Mouse (Mus musculus) embryonic facial prominence, embryonic 15.5 days (tissue): ENCODE data around the gene Dars. TPM values are rescaled to one million over a fixed set of nuclear protein-coding genes. Genes with fewer than 3 reads are reported as not detected.

Experiments
- ATAC-seq: fragments of 200-750 bp; cut with Nextera tagmentation; 2 replicates; pipeline ENCODE4 v1.8.0; 2017; ENCODE audit warnings: low read depth, moderate TSS enrichment; ENCODE audit not compliant: insufficient number of reproducible peaks, low FRiP score, low TSS enrichment
- H3K27ac ChIP-seq: fragments of 300-500 bp; sonication (generic); replicated peaks from 2 replicates; pipeline ENCODE4 v1.5.1; 2015; ENCODE audit warnings: mild to moderate bottlenecking, inconsistent platforms
- H3K27me3 ChIP-seq: fragments of 300-500 bp; sonication (generic); 2 replicates; pipeline ENCODE4 v1.6.1; 2015; ENCODE audit warnings: inconsistent platforms
- H3K36me3 ChIP-seq: fragments of 300-500 bp; sonication (generic); 2 replicates; pipeline ENCODE4 v1.6.1; 2015; ENCODE audit warnings: mild to moderate bottlenecking, inconsistent platforms
- H3K4me1 ChIP-seq: fragments of 300-500 bp; sonication (generic); 2 replicates; pipeline ENCODE4 v1.6.1; 2015; ENCODE audit warnings: inconsistent platforms
- H3K4me2 ChIP-seq: fragments of 300-500 bp; sonication (generic); replicated peaks from 2 replicates; pipeline ENCODE4 v1.6.1; 2015; ENCODE audit warnings: mild to moderate bottlenecking, inconsistent platforms
- H3K4me3 ChIP-seq: fragments of 300-500 bp; sonication (generic); replicated peaks from 2 replicates; pipeline ENCODE4 v1.5.1; 2015; ENCODE audit warnings: mild to moderate bottlenecking, inconsistent platforms
- H3K9ac ChIP-seq: fragments of 300-500 bp; sonication (generic); 2 replicates; pipeline ENCODE4 v1.6.1; 2015; ENCODE audit warnings: inconsistent platforms
- H3K9me3 ChIP-seq: fragments of 300-500 bp; sonication (generic); replicated peaks from 2 replicates; pipeline ENCODE4 v1.6.1; 2016; ENCODE audit warnings: inconsistent platforms
- WGBS: fragments of 180-500 bp; shearing (Covaris S2); methylation state at CpG from one replicate; pipeline ENCODE4 v1.1.7; 2015; 5-methylcytosine and 5-hydroxymethylcytosine counted together
- polyA plus RNA-seq: library from polyadenylated mRNA; unstranded; fragments of >200 nt; fragmentation: Nextera tagmentation; extraction: Ambion mirVana; gene quantifications from 2 replicates; pipeline ENCODE4 v1.2.1, GENCODE M21; 2015

Dars gene
- polyA plus RNA-seq, 1 experiment from 2014 or later, result 139 TPM

DNA sequence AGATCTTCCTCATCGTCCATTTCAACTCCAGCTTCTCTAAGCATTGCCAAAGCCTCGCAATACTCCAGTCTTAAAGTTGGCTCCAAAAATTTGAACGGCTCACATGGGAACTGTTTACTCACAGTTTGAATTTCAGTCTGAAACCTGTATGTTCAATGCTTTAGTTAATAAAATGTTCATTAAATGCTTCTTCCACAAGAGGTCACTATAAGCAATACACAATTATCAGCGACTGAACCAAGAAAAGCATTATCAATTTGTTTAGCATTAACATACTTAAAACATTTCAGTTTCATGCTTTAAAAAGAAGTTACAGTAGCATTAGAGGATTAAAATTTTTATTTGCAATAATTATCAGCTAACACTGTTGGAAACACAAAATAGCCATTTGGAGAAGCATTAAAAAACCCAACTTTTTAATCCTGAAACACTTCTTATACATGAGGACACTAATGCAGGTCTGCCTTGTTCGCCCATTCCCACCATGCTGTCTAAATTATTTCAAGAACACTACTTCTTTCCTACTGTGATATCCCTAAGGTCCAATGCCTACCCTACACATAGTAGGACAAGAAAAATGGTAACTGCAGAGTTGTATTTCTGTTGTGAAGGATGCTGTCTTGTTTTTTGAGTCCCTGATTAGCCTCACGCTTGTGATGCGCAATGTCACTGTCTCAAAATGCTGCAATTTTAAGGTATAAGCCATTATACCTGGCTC lies 44.9 kb downstream of the Dars start:
- no peak overlapping the region for H3K27ac ChIP-seq
- ATAC-seq, result no peak
- no peak overlapping the region for H3K4me2 ChIP-seq
- H3K4me3 ChIP-seq, result no peak overlapping the region
- no peaks in the 10 kb centered on the region for H3K9me3 ChIP-seq
- no peak overlapping the region for H3K9ac ChIP-seq
- no peaks in the 10 kb centered on the region for H3K27me3 ChIP-seq
- H3K4me1 ChIP-seq, result no peaks in the 10 kb centered on the region
- 82% methylated on average over 7 of the region's 7 CpGs for WGBS
- H3K36me3 ChIP-seq, result peaks cover 27% of the 10 kb centered on the region

GRCm38 (mm10) chr1:128368732-128369441 lies 48.3 kb downstream of the Dars start:
- no peaks in the 10 kb centered on the region for H3K9me3 ChIP-seq
- H3K27ac ChIP-seq, result no peak overlapping the region
- no peak overlapping the region for H3K4me3 ChIP-seq
- no peak overlapping the region for H3K4me2 ChIP-seq
- H3K27me3 ChIP-seq, result no peaks in the 10 kb centered on the region
- ATAC-seq, result no peak
- WGBS, result 71% methylated on average over 5 of the region's 5 CpGs
- H3K9ac ChIP-seq, result no peak overlapping the region
- H3K36me3 ChIP-seq, result peaks cover 24% of the 10 kb centered on the region
- no peaks in the 10 kb centered on the region for H3K4me1 ChIP-seq

DNA sequence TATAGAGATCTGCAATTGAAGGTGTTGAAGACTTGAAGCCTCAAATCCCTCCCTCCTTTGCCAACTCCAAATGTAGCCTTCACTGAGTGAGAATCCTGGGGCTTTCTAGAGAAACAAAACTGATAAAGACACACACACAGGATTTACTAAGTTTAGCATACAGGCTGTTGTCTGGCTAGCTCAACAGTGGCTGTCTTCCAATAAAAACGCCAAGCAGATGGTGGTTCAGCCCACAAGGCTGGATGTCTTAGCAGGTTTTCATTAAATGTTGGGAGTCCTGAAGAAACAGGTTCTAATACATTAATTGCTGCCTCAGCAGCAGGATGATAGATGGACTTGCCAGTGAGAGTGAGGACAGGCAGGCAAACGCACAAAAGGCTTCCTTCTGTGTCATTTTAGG lies 56.6 kb downstream of the Dars start:
- H3K4me3 ChIP-seq, result no peak overlapping the region
- peaks cover 28% of the 10 kb centered on the region for H3K36me3 ChIP-seq
- no peak overlapping the region for H3K4me2 ChIP-seq
- H3K9me3 ChIP-seq, result no peaks in the 10 kb centered on the region
- no peak overlapping the region for H3K27ac ChIP-seq
- H3K9ac ChIP-seq, result no peak overlapping the region
- H3K4me1 ChIP-seq, result peaks cover 26% of the 10 kb centered on the region
- WGBS, result 47% methylated on average over 2 of the region's 2 CpGs
- no peak for ATAC-seq
- H3K27me3 ChIP-seq, result no peaks in the 10 kb centered on the region

GRCm38 (mm10) chr1:128359554-128360376 lies 57.4 kb downstream of the Dars start, which contains the start of gene Mcm6:
Mcm6 (minus strand) TSS chr1:128359664.
- H3K9ac ChIP-seq, result peak within 1 kb of the TSS; percentile 74
- 1% methylated on average over 38 of the region's 38 CpGs for WGBS
- H3K4me3 ChIP-seq, result peak within 1 kb of the TSS; percentile 84
- peak within 1 kb of the TSS; percentile 63 for H3K4me2 ChIP-seq
- peak within 1 kb of the TSS; percentile 93 for H3K27ac ChIP-seq
- H3K4me1 ChIP-seq, result peaks cover 26% of the 10 kb centered on the region
- peak; percentile 99 for ATAC-seq
- H3K9me3 ChIP-seq, result no peaks in the 10 kb centered on the region
- H3K27me3 ChIP-seq, result no peaks in the 10 kb centered on the region
- peaks cover 30% of the 10 kb centered on the region for H3K36me3 ChIP-seq

DNA sequence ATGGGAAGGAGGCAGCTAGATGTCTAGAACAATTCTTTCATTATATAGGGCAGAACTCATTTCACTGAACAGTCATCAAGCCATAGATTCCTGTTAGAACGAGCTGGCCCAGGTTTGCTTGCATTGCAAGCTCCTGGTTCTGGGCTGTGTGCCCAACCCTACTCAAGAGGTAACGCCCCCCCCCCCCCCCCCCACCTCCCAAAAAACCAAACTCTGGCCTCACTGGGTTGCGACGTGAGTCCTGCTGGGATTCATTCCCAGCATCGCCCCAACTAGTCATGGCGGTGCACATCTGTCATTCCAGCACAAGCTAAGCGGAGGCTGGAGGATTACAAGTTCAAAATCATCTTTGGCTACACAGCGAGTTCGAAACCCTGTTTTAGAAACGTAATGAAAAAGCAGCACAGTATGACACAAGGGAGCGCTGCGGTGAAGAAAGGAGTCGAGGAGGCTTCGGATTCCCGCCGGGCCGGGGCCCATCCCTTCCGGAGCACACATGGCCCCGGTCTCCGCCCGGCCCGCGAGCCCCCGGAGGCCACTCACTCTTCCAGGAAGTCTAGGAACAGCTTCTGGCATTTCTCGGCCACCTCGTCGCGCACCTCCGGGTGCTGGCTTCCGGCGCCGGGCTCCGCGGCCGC lies 58.1 kb downstream of the Dars start:
- Histone ChIP-seq H3K4me1 (peaks cover 26% of the 10 kb centered on the region), H3K27me3 (no peaks in the 10 kb centered on the region), H3K36me3 (peaks cover 26% of the 10 kb centered on the region), H3K9ac (peak overlapping the region; percentile 74), H3K4me3 (peak overlapping the region; percentile 84), H3K4me2 (peak overlapping the region; percentile 63), H3K27ac (peak overlapping the region; percentile 93), H3K9me3 (no peaks in the 10 kb centered on the region)
- WGBS, result under 1% methylated on average over 35 of the region's 35 CpGs
- peak; percentile 80 for ATAC-seq

DNA sequence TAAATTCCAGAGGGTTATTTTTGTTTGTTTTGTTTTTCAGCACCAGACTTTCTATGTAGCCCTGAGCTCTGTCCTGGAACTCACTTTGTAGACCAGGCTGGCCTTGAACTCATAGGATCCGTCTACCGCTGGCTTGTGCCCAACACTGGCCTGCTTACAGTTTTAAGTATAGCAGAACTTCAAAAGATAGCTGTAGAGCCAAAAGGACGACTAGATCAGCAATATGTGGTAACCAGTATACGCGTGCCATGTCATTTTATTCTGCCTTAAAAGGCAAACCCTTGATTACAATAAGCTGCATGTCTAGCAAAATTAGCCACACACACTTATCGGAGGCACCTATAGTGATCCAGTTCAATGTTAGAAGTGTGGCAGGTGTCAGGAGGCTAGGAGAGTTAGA lies 58.9 kb downstream of the Dars start:
- H3K27ac ChIP-seq, result peak overlapping the region; percentile 93
- H3K4me1 ChIP-seq, result peaks cover 26% of the 10 kb centered on the region
- ATAC-seq, result no peak
- peak overlapping the region; percentile 18; the same call in 1 of the 2 replicates for H3K9ac ChIP-seq
- peak overlapping the region; percentile 84 for H3K4me3 ChIP-seq
- H3K4me2 ChIP-seq, result peak overlapping the region; percentile 63
- no peaks in the 10 kb centered on the region for H3K27me3 ChIP-seq
- 51% methylated on average over 6 of the region's 6 CpGs for WGBS
- peaks cover 32% of the 10 kb centered on the region for H3K36me3 ChIP-seq
- no peaks in the 10 kb centered on the region for H3K9me3 ChIP-seq

- H3K27ac ChIP-seq, result no peak overlapping the region
- no peaks in the 10 kb centered on the region for H3K9me3 ChIP-seq
- peaks cover 26% of the 10 kb centered on the region for H3K4me1 ChIP-seq
- 43% methylated on average over 3 of the region's 3 CpGs for WGBS
- H3K27me3 ChIP-seq, result no peaks in the 10 kb centered on the region
- peak overlapping the region; percentile 63 for H3K4me2 ChIP-seq
- ATAC-seq, result no peak
- peak overlapping the region; percentile 84 for H3K4me3 ChIP-seq
- no peak overlapping the region for H3K9ac ChIP-seq
- H3K36me3 ChIP-seq, result peaks cover 27% of the 10 kb centered on the region
Measured at GRCm38 (mm10) chr1:128357452-128357851, 59.7 kb downstream of the Dars start.

DNA sequence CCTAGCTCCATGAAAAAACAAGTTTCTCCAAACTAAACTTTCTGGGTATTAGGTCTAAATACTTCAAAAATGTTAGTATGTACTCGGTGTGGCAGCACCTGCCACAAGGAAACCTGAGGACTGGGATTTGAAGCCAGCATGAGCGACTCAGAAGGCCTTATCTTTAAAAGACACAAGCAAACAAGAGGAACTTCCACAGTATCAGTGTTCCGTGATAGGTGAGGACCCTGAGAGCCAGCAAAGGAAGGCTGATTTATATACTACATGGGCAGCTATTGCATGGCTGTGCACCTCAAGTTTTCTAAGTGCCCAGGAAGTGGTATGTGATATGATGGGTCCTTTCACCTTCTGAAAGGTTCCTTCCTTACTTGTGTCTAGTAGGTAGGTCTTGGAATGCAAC lies 64.1 kb downstream of the Dars start:
- 85% methylated on average over 3 of the region's 3 CpGs for WGBS
- no peak overlapping the region for H3K4me2 ChIP-seq
- peaks cover 14% of the 10 kb centered on the region for H3K4me1 ChIP-seq

GRCm38 (mm10) chr1:128344232-128344631 lies 72.9 kb downstream of the Dars start:
- H3K27ac ChIP-seq, result no peak overlapping the region
- no peaks in the 10 kb centered on the region for H3K27me3 ChIP-seq
- H3K4me1 ChIP-seq, result no peaks in the 10 kb centered on the region
- 88% methylated on average over 10 of the region's 10 CpGs for WGBS
- no peak for ATAC-seq
- peaks cover 82% of the 10 kb centered on the region for H3K36me3 ChIP-seq
- H3K9ac ChIP-seq, result no peak overlapping the region
- H3K9me3 ChIP-seq, result no peaks in the 10 kb centered on the region
- H3K4me3 ChIP-seq, result no peak overlapping the region
- H3K4me2 ChIP-seq, result no peak overlapping the region

More for the DNA sequence above, 64.1 kb downstream of the Dars start:
- peaks cover 53% of the 10 kb centered on the region for H3K36me3 ChIP-seq
- no peaks in the 10 kb centered on the region for H3K9me3 ChIP-seq
- H3K27me3 ChIP-seq, result no peaks in the 10 kb centered on the region
- H3K9ac ChIP-seq, result no peak overlapping the region
- H3K4me3 ChIP-seq, result no peak overlapping the region
- no peak for ATAC-seq
- no peak overlapping the region for H3K27ac ChIP-seq

- Histone ChIP-seq H3K4me1 (no peaks in the 10 kb centered on the region), H3K9me3 (no peaks in the 10 kb centered on the region), H3K27me3 (no peaks in the 10 kb centered on the region), H3K36me3 (peaks cover 78% of the 10 kb centered on the region), H3K4me2 (no peak overlapping the region), H3K27ac (no peak overlapping the region), H3K9ac (no peak overlapping the region), H3K4me3 (no peak overlapping the region)
- ATAC-seq, result no peak
- WGBS, result 91% methylated on average over 13 of the region's 13 CpGs
Measured at GRCm38 (mm10) chr1:128337708-128338320, 79.4 kb downstream of the Dars start.
